Mouse (Mus musculus): ENCODE measurements around the gene Sdhb.

Gene Sdhb

GRCm38 (mm10) chr4:141016311-141016710 is 55.3 kb downstream of the Sdhb start:
- DNase-seq, result no peak

DNA sequence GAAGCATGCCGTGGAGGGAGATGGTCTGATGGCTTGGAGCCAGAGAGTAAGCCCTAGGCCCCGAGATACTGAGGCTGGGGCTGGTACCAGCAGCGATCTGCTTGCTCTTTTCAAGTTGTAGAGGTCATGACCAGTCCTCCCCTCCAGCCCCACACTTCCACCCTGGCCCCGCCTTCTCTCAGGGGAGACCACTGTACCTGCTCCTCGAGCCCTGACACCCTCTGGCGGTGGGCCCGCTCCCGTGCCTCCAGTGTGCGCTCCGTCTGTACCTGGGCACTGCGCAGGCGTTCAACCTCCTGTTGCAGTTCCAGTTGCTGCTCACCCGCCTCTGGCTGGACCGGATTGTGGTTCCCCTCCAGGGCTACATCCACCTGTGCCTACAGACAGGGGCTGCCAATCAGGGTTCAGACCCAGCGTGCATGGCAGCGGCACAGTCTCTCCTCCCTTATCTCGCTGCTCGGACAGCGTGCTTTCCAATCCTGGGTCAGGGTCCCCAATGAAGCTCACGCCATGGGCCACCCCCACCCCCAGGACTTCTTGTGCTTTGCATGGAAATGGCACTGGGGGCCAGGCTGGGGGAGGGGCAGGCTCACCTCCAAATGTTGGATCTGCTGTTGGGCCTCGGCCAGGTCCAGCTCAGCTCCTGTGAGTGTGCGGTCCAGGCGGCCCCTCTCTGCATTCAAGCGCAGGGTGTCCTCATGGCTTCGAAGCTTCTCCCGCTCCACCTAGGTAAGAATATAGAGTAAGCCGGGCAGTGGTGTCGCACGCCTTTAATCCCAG is 56.8 kb downstream of the Sdhb start:
- no peak for DNase-seq

GRCm38 (mm10) chr4:141020220-141020619 is 59.2 kb downstream of the Sdhb start:
- DNase-seq, result no peak

- no peak for DNase-seq
Observed at GRCm38 (mm10) chr4:141020811-141021613, 60.0 kb downstream of the Sdhb start.

DNA sequence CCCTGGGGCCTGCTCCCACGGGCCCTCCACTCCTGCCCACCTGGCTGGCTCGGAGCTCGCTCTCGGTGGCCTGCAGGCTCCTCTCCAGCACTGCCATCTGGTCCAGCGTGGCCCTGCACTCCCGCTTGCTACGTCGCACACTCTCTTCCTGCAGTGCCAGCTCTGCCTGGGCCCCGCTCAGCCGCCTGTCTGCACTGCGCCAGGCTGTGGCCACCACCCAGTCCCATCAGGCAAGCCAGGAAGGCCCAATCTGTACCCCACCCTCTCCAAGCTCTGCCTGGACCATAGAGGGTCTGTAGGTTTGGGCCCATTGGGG is 60.6 kb downstream of the Sdhb start:
- no peak for DNase-seq

GRCm38 (mm10) chr4:141024052-141024451 is 63.0 kb downstream of the Sdhb start:
- DNase-seq, result no peak

GRCm38 (mm10) chr4:141024992-141025391 is 64.0 kb downstream of the Sdhb start:
- no peak for DNase-seq

All from thymus, postnatal 36 days (tissue).